Mouse (Mus musculus) heart, postnatal 10 days (tissue): ENCODE measurements at regions not wholly inside any gene's neighbourhood (a gene's known extent, or its start where the extent isn't known, plus 50 kb on each side); places are given as distances from the start of the nearest gene placed in this dataset.
A peak's percentile ranks its signal among the peaks of the same experiment; 100 is the strongest.

Experiments
- DNase-seq, 2 experiments: peaks; one replicate each; pipeline ENCODE4 v3.0.0; 2021
- intact Hi-C: fragments of 180-260 bp; cut with DNase I; formaldehyde crosslinking; loops from one replicate; pipeline ENCODE4 v1.15.1; 2025

DNA sequence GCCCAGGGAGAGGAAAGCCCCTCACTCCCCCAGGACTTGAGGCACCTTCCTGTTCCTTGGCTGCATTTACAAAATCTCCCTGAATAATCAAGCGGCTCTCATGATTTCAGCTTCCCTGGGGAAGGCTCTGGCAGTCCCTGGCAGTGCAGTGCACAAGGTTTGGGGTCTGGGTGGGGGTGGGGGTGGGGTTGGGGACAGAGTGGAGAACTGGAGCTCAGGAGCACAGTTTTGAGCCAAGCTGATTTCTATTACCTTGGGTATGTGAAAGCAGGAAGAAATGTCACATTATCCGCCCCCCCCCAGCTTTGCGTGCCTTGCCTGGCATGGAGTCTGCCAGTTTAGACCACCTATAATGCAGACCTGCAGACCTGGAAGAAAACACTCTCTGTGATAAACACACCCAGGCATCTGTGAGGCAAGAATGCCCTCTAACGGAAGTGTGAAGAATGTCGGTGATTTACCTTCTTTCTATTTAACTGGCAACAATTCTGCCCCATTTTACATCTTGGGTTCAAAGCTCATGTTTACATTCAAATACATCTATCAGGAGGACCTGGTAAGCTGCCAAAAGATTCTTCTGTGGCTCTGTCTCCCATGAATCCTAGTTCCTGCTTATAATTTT is 93.9 kb upstream of the Far2 start:
- peak in 1 of 2 experiments; percentile 28 for DNase-seq
- intact Hi-C loops: loop anchor here (1.0 to 10.0 kb wide), 6 partner anchors 141 to 1128 kb away; partner anchors contain the start of gene Pthlh

- intact Hi-C loops: loop anchor here (1.0 to 10.0 kb wide), 6 partner anchors 141 to 1129 kb away; partner anchors contain the start of gene Pthlh
- DNase-seq: no peak
Observed at GRCm38 (mm10) chr6:147953753-147954152, 93.3 kb upstream of the Far2 start.

DNA sequence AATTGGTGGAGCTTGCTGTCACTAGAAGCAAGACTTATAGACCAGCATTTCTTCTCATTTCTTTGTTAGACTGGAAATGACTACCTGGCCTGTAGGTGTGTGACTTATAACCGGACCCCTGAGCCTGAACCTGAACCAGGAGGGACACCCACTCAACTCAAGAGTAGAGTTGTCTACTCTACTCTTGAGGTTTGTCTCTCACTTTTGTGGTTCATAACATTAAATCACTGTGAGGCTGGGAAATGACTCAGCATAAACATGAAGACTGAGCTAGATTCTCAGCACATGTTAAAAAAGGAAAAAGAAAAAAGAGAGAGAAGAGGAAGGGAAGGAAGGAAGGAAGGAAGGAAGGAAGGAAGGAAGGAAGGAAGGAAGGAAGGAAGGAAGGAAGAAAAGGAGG is 92.8 kb upstream of the Far2 start:
- DNase-seq: no peak
- intact Hi-C loops: loop anchor here (5.0 to 10.0 kb wide), 4 partner anchors 142 to 1129 kb away; partner anchors contain the start of gene Pthlh

- peak in 1 of 2 experiments; percentile 21 for DNase-seq
- intact Hi-C loops: loop anchor here (5.0 to 10.0 kb wide), 4 partner anchors 143 to 1130 kb away; partner anchors contain the start of gene Pthlh
Observed at GRCm38 (mm10) chr6:147954967-147955830, 91.9 kb upstream of the Far2 start.

- intact Hi-C loops: no loop called here
- no peak for DNase-seq
Observed at GRCm38 (mm10) chr6:147964739-147965138, 82.3 kb upstream of the Far2 start.

DNA sequence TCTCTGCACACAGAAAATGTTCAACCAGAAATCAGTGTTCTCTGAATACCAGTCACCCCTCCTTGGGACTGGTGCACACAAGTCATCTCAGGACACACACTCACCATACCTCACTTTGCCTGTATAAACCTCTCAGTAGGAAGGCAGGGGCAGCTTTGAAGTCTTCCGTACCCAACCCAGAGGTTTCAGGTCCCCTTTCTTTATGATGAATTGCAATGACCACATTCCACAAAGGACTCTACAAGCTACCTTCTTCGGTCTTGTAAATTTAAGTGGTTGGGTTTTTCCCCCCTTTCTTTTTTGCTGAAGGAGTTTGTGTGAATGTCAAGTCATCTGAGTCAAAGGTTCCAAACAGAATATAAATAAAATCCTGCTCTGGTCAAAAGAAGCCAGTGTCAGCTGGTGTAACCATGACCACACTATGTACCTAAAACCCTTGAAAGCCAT is 76.9 kb upstream of the Far2 start:
- no peak for DNase-seq
- intact Hi-C loops: no loop called here

DNA sequence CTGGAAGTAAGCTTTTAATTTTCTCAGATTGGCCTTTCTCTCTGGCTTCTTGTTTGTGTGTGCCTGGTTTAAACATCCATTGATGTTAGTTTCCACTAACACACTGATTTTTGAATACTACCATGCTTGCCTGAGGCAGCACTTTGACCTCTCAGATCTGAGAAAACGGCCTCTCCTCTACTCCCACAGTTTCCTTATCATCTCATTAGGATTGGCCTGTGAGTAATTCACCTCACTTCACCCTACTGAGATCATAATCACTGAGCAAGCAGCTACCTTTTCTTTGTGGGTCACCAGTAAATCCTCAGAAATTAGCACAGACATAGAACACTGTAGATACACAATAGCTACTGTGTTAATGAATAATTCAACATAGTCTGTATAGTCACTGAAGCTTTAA is 74.5 kb upstream of the Far2 start:
- no peak for DNase-seq
- intact Hi-C loops: no loop called here

DNA sequence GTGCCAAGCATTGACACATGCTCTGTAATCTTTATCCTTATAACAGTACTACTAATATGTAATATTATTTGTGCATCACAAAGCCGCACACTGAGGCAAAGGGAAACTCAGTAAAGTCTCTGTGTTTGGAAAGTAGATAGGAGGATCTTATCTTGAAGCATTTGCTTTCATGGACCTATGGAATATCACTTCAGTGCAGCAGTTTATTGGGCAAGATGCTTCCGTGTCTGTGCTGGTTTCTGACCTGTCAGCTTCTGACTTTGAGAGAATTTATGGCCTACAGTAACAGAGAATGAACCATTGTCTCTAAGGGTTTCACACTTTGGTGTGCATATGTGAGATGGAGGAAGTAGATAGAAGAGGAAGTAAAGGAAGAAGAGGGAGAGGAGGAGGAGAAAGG is 74.0 kb upstream of the Far2 start:
- intact Hi-C loops: no loop called here
- DNase-seq: no peak

DNA sequence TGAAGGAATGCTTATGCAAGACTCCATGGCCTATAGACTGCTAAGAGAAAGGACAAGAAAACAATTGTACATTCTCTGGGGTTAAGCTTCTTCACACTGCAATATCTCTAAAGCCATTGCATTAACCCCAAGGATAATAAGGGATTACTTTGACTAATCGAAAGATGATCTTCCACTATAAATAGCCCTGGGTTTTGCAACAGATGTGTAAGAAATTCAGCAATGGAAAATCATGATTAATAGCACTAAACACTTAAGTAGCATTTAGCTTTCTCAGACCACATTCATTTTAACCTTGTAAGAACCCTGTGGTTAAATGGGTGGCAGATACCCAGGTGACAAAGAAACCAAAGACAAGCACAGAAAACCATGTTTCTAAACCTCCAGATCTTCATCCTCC is 71.1 kb upstream of the Far2 start:
- intact Hi-C loops: no loop called here
- no peak for DNase-seq

- intact Hi-C loops: no loop called here
- DNase-seq: no peak
Observed at GRCm38 (mm10) chr6:147989381-147989780, 57.7 kb upstream of the Far2 start.
